Comparison of ENCODE assay signal across 10 mouse cellular contexts in the genomic region with DNA sequence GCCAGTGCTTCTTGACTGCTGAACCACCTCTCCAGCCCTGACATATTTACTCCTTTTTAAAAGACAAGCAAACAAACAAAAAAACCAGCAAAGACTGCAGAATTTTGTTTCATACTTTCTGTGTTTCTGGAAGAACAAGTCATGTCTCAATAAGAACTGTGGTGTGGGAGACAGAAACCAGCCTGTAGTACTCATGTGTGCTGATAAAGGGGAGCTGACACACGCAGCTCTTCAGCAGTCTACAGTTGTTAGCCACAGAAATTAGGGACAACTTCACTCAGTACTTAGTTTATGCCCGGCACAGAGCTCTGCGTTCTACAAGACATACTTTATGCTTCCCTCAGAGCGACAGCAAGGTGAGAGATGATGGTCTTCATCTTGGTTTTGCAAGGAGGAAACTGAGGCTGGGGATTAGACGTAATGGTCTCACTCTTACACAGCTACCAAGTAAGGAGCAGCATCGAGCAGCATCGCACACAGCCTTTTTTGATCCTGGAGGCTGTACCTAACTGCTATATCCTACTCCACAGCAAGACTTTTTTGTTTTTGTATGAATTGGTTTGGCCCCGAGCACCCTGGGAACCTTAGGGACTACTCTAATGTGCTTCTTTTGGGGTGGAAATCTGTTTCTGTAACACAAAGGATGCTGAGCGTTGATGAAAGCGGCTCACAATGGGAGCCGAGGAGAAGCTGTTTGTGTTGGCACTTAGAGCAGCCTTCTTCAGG.
A peak's percentile ranks its signal among the peaks of the same experiment; 100 is the strongest.
DNase-seq lines count a peak whose midpoint lies in the region; ATAC-seq lines count a peak whose summit lies in the region.
"Had no signal": no experiment of that assay in that cellular context is flagged by ENCODE, and none has a peak within 500 bp of the region (broad histone marks: within the 10 kb centered on the region; RNA-seq: fewer than 3 reads in every experiment).

No protein-coding gene starts in this region.

- H3K27me3 ChIP-seq in kidney, embryonic 15.5 days = no peaks in the 10 kb centered on the region
- H3K27me3 ChIP-seq in forebrain, embryonic 15.5 days = no peaks in the 10 kb centered on the region
- no peaks in the 10 kb centered on the region for H3K27me3 ChIP-seq in lung, embryonic 16.5 days (ENCODE audit: control insufficient read depth, insufficient read depth, low read depth, low read length)
- no peaks in the 10 kb centered on the region for H3K27me3 ChIP-seq in neural tube, embryonic 14.5 days (ENCODE audit: control insufficient read depth, insufficient read depth, low read length)

- no peak overlapping the region for H3K9ac ChIP-seq in kidney, embryonic 15.5 days
- no peak overlapping the region for H3K9ac ChIP-seq in forebrain, embryonic 15.5 days (replicated peaks)
- no peak overlapping the region for H3K9ac ChIP-seq in lung, embryonic 16.5 days (ENCODE audit: low read length)
- H3K9ac ChIP-seq in neural tube, embryonic 14.5 days (replicated peaks; ENCODE audit: low read depth, low read length) = no peak overlapping the region
- H3K9ac ChIP-seq: limb, embryonic 12.5 days had no signal

- no peaks in the 10 kb centered on the region for H3K9me3 ChIP-seq in kidney, embryonic 15.5 days (replicated peaks)
- no peaks in the 10 kb centered on the region for H3K9me3 ChIP-seq in forebrain, embryonic 15.5 days
- H3K9me3 ChIP-seq in lung, embryonic 16.5 days (ENCODE audit: control insufficient read depth, low read length) = no peaks in the 10 kb centered on the region
- H3K9me3 ChIP-seq in neural tube, embryonic 14.5 days (ENCODE audit: control insufficient read depth, low read length) = no peaks in the 10 kb centered on the region
- H3K9me3 ChIP-seq: limb, embryonic 12.5 days had no signal

- H3K27ac ChIP-seq in kidney, embryonic 15.5 days = peak overlapping the region; percentile 86
- H3K27ac ChIP-seq in forebrain, embryonic 15.5 days (replicated peaks) = peak overlapping the region; percentile 31
- H3K27ac ChIP-seq in lung, embryonic 16.5 days (ENCODE audit: low read length) = peak overlapping the region; percentile 77
- 0 out of 2 replicates have a peak overlapping the region, but pooled peaks have one; percentile 12 for H3K27ac ChIP-seq in neural tube, embryonic 14.5 days (ENCODE audit: low read depth, low read length)
- H3K27ac ChIP-seq: limb, embryonic 12.5 days had no signal

- ATAC-seq in kidney, embryonic 15.5 days (replicated peaks; ENCODE audit: low FRiP score) = no peak
- ATAC-seq in forebrain, embryonic 15.5 days (replicated peaks) = peak; percentile 68
- peak; percentile 74 for ATAC-seq in lung, embryonic 16.5 days (ENCODE audit: low read depth)
- no peak; the same call in 1 of the 2 replicates for ATAC-seq in neural tube, embryonic 14.5 days (ENCODE audit: low read depth)

- no peak overlapping the region for H3K4me3 ChIP-seq in kidney, embryonic 15.5 days (replicated peaks)
- H3K4me3 ChIP-seq in forebrain, embryonic 15.5 days = no peak overlapping the region
- H3K4me3 ChIP-seq in lung, embryonic 16.5 days (ENCODE audit: low read length) = no peak overlapping the region
- no peak overlapping the region for H3K4me3 ChIP-seq in neural tube, embryonic 14.5 days (ENCODE audit: low read depth, low read length)
- H3K4me3 ChIP-seq: limb, embryonic 12.5 days had no signal

- H3K36me3 ChIP-seq in kidney, embryonic 15.5 days = no peaks in the 10 kb centered on the region
- no peaks in the 10 kb centered on the region for H3K36me3 ChIP-seq in forebrain, embryonic 15.5 days
- H3K36me3 ChIP-seq in lung, embryonic 16.5 days (ENCODE audit: control insufficient read depth, insufficient read depth, low read length) = no peaks in the 10 kb centered on the region
- H3K36me3 ChIP-seq in neural tube, embryonic 14.5 days (ENCODE audit: control insufficient read depth, insufficient read depth, low read length) = no peaks in the 10 kb centered on the region
- H3K36me3 ChIP-seq: G1E; limb, embryonic 12.5 days had no signal

- H3K4me2 ChIP-seq in kidney, embryonic 15.5 days = no peak overlapping the region
- no peak overlapping the region for H3K4me2 ChIP-seq in forebrain, embryonic 15.5 days (replicated peaks)
- peak overlapping the region; percentile 11; the same call in 1 of the 2 replicates for H3K4me2 ChIP-seq in lung, embryonic 16.5 days (ENCODE audit: low read depth, low read length)
- H3K4me2 ChIP-seq in neural tube, embryonic 14.5 days (ENCODE audit: low read depth, low read length) = no peak overlapping the region
- H3K4me2 ChIP-seq: limb, embryonic 12.5 days had no signal

- DNase-seq in kidney, adult 11 months = no peak
- DNase-seq in retina, postnatal 1 day = no peak
- no peak for DNase-seq in adrenal gland, postnatal 36 days
- DNase-seq in cerebellum, postnatal 25 days = no peak

- peaks cover 20% of the 10 kb centered on the region for H3K4me1 ChIP-seq in kidney, embryonic 15.5 days
- H3K4me1 ChIP-seq in forebrain, embryonic 15.5 days = peaks cover 14% of the 10 kb centered on the region
- peaks cover 25% of the 10 kb centered on the region for H3K4me1 ChIP-seq in lung, embryonic 16.5 days (replicated peaks; ENCODE audit: control insufficient read depth, insufficient read depth, low read length)
- H3K4me1 ChIP-seq in neural tube, embryonic 14.5 days (ENCODE audit: control insufficient read depth, insufficient read depth, low read length) = peaks cover 7% of the 10 kb centered on the region; the same call in 1 of the 2 replicates

- WGBS in kidney, embryonic 15.5 days = 49% methylated on average over 11 of the region's 11 CpGs
- 26% methylated on average over 11 of the region's 11 CpGs for WGBS in forebrain, embryonic 15.5 days
- 33% methylated on average over 11 of the region's 11 CpGs for WGBS in lung, embryonic 16.5 days
- 36% methylated on average over 11 of the region's 11 CpGs for WGBS in neural tube, embryonic 14.5 days

Comparison
In these comparisons a context has a peak if more than half of its experiments do, and no peak if none do; other contexts are left out.
1. ATAC-seq: peak in forebrain, embryonic 15.5 days (single experiment) and lung, embryonic 16.5 days (single experiment); none in kidney, embryonic 15.5 days (single experiment) and neural tube, embryonic 14.5 days (single experiment).
2. H3K27ac ChIP-seq: peak in every context shown above with its lines; median percentile 86 in kidney, embryonic 15.5 days; 77 in lung, embryonic 16.5 days; 31 in forebrain, embryonic 15.5 days; 12 in neural tube, embryonic 14.5 days.